Mouse (Mus musculus) midbrain, embryonic 11.5 days (tissue): Measurements from ENCODE around the gene Rere. TPM values are rescaled to one million over a fixed set of nuclear protein-coding genes. Genes with fewer than 3 reads are reported as not detected.

ENCODE experiments used
- ATAC-seq: fragments of 200-750 bp; cut with Nextera tagmentation; 2 replicates; pipeline ENCODE4 v1.8.0; 2017; ENCODE audit warnings: moderate TSS enrichment, moderate library complexity; ENCODE audit not compliant: low FRiP score
- DNase-seq: peaks from one replicate; pipeline ENCODE4 v3.0.0; 2015; ENCODE audit warnings: low spot score; ENCODE audit errors: missing footprints
- H3K27ac ChIP-seq: fragments of 300-500 bp; sonication (generic); 2 replicates; pipeline ENCODE4 v1.5.1; 2014; ENCODE audit warnings: low read depth, low read length
- H3K27me3 ChIP-seq: fragments of 300-500 bp; sonication (generic); 2 replicates; pipeline ENCODE4 v1.6.1; 2014; ENCODE audit warnings: mild to moderate bottlenecking, low read length, moderate library complexity, mixed read lengths; ENCODE audit not compliant: control insufficient read depth, insufficient read depth
- H3K36me3 ChIP-seq: fragments of 300-500 bp; sonication (generic); 2 replicates; pipeline ENCODE4 v1.6.1; 2014; ENCODE audit warnings: mild to moderate bottlenecking, low read length, moderate library complexity, mixed read lengths; ENCODE audit not compliant: control insufficient read depth, insufficient read depth
- H3K4me1 ChIP-seq: fragments of 300-500 bp; sonication (generic); 2 replicates; pipeline ENCODE4 v1.6.1; 2014; ENCODE audit warnings: low read length; ENCODE audit not compliant: control insufficient read depth, insufficient read depth
- H3K4me2 ChIP-seq: fragments of 300-500 bp; sonication (generic); 2 replicates; pipeline ENCODE4 v1.6.1; 2014; ENCODE audit warnings: mild to moderate bottlenecking, moderate library complexity
- H3K4me3 ChIP-seq: fragments of 300-500 bp; sonication (generic); 2 replicates; pipeline ENCODE4 v1.5.1; 2014; ENCODE audit warnings: low read depth, low read length
- H3K9ac ChIP-seq: fragments of 300-500 bp; sonication (generic); 2 replicates; pipeline ENCODE4 v1.6.1; 2014; ENCODE audit warnings: low read length
- H3K9me3 ChIP-seq: fragments of 300-500 bp; sonication (generic); 2 replicates; pipeline ENCODE4 v1.6.1; 2016; ENCODE audit warnings: low read length; ENCODE audit not compliant: control insufficient read depth
- WGBS: fragments of 180-500 bp; shearing (Covaris S2); extraction: QIAGEN DNeasy Blood & Tissue Kit; methylation state at CpG from one replicate; pipeline ENCODE4 v1.1.7; 2014; 5-methylcytosine and 5-hydroxymethylcytosine counted together
- polyA plus RNA-seq: library from polyadenylated mRNA; unstranded; fragments of >200 nt; fragmentation: Nextera tagmentation; extraction: Ambion mirVana; gene quantifications from 2 replicates; pipeline ENCODE4 v1.2.1, GENCODE M21; 2014

Rere gene
- polyA plus RNA-seq, 1 experiment from 2014 or later = 34.2 TPM

DNA sequence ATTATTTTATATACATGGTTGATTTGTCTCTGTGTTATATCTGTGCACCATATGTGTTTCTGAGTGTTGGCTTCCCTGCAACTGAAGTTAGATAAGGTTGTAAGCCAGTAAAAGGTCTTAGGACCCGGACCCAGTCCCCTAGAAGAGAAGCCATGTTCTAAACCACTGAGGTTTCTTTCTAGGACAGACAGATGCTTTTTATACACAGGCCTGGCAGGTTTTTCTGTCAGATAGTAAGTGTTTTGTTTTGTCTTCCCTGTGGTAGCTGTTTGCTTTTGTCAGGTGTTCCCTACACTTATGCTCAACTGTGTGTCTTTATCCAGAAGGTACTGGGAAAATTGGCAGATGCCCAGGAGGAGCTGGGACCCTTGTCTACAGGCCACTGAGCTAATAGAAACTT, 167.0 kb downstream of the Rere start:
- no peak overlapping the region for H3K9ac ChIP-seq
- H3K9me3 ChIP-seq = no peaks in the 10 kb centered on the region
- no peaks in the 10 kb centered on the region for H3K36me3 ChIP-seq
- ATAC-seq (no peak), DNase-seq (no peak)
- no peak overlapping the region for H3K27ac ChIP-seq
- no peaks in the 10 kb centered on the region for H3K27me3 ChIP-seq
- 77% methylated on average over 1 of the region's 1 CpGs for WGBS
- H3K4me1 ChIP-seq = peaks cover 23% of the 10 kb centered on the region
- no peak overlapping the region for H3K4me3 ChIP-seq
- no peak overlapping the region for H3K4me2 ChIP-seq

DNA sequence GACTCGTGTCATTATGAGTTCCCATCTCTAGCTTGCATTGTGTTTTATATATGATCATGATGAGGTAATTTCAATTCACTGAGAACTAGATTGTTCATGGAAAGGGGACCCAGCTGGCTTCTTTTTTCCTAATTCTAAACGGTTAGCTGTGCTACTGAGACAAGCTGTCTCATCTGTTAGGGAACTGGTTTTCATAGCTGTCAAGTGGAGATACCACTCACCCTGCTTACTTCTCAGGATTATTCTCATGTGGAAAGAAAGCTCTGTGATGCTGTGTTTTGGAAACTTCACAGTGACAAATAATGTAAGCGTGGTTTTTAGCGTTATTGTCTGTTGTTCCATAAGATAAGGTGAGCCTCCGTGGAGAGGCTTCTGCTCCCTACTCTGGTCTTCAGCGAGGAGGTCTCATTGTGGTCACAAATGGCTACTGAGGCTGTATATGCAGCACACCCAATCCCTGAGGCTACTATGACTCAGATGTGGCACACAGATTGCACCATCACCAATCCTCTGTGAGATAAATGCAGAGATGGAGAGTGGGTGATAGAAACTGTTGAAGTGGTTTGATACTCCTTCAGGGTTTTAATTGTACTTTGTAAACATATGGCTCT, 168.7 kb downstream of the Rere start:
- H3K4me3 ChIP-seq = no peak overlapping the region
- ATAC-seq (no peak), DNase-seq (no peak)
- H3K9me3 ChIP-seq = no peaks in the 10 kb centered on the region
- H3K27me3 ChIP-seq = no peaks in the 10 kb centered on the region
- H3K36me3 ChIP-seq = no peaks in the 10 kb centered on the region
- no peak overlapping the region for H3K9ac ChIP-seq
- peaks cover 21% of the 10 kb centered on the region for H3K4me1 ChIP-seq
- WGBS = 86% methylated on average over 6 of the region's 6 CpGs
- no peak overlapping the region for H3K27ac ChIP-seq
- no peak overlapping the region for H3K4me2 ChIP-seq

DNA sequence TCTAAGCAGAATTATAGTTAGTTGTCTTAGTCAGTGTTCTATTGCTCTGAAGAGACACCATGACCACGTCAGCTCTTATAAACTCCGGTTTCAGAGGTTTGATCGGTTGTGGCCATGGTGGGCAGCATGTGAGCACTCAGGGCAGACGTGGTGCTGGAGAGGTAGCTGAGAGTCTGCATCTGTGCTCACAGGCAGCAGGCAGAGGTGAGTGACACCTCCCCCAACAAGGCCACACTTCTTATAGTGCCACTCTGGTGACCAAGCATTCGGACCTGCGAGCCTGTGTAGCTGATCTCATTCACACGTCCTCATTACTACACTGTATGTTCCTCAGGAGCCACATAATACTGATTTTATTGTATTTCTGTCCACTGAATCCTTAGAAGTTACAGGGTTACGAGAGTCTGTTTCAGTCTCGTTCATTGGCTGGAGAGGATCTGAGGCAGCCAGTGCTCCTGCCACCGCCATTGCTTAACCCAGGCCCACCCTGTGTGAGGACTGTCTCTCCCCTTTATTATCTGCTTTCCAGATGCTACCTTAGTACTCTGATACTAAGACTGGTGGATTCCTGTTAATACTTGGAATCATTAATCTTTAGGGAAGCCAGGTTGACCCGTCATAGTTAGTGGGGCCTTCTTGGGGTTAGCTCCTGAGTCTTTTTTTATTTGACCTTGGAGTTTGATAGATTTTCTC, 170.9 kb downstream of the Rere start:
- no peak for DNase-seq
- Histone ChIP-seq H3K9ac (no peak overlapping the region), H3K4me1 (peaks cover 15% of the 10 kb centered on the region), H3K4me3 (no peak overlapping the region), H3K36me3 (no peaks in the 10 kb centered on the region), H3K4me2 (no peak overlapping the region), H3K9me3 (no peaks in the 10 kb centered on the region), H3K27me3 (no peaks in the 10 kb centered on the region), H3K27ac (no peak overlapping the region)
- no peak for ATAC-seq
- 85% methylated on average over 11 of the region's 11 CpGs for WGBS

DNA sequence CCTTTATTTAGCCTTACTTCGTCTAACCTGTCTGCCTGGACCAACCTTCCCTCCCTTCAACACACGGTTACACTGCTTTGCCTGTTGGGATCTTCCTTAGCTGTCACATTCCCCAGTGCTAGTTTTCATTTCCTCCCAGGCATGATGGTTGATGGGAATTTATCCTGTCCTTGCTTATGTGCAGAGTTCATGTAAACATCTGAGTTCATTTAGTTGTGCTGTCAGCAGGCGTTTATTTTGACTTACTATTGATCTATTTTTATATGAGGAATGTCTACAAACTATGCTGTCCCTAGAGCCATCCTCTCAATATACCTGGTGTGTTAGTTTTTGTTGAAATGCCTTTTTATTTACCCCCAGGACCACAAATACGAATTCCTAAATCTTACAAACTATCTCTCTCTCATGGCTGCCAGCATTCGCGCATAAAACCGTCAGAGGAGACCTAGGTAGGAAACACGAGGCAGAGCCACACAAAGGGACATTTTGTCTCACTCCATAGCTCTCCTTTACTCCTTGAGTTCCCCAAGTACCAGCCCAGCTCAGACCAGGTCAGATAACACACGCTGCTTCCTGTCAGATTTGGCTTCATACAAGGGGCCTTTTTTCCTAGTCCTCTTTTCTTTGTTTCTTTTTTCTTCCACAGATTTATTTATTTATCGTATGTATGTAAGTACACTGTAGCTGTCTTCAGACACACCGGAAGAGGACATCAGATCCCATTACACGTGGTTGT, 173.3 kb downstream of the Rere start:
- Histone ChIP-seq H3K9ac (no peak overlapping the region), H3K36me3 (no peaks in the 10 kb centered on the region), H3K27me3 (no peaks in the 10 kb centered on the region), H3K4me1 (peaks cover 23% of the 10 kb centered on the region), H3K4me3 (no peak overlapping the region), H3K4me2 (no peak overlapping the region), H3K9me3 (no peaks in the 10 kb centered on the region), H3K27ac (no peak overlapping the region)
- ATAC-seq = no peak
- 74% methylated on average over 12 of the region's 12 CpGs for WGBS
- DNase-seq = no peak

DNA sequence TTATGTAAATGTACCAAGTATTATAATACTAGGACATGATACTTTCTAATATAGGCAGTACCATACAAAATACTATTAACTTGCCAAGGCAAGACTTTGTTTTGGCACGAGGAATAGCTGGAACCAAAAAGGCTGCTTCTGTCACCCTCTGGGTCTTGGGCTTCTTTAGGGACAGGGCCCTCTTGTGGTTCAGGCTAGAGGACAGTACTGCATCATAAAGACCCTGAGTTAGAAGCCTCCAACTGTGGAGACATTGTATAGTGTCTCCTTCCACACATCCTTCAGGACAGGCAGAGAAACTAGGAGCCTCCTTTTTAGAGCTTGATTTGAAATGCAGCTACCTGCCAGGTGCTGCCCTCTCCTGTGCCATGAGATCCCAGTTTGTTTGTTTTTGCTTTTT, 174.3 kb downstream of the Rere start:
- Histone ChIP-seq H3K4me2 (no peak overlapping the region), H3K9ac (no peak overlapping the region), H3K27me3 (no peaks in the 10 kb centered on the region), H3K4me1 (peaks cover 19% of the 10 kb centered on the region), H3K27ac (no peak overlapping the region), H3K36me3 (no peaks in the 10 kb centered on the region), H3K4me3 (no peak overlapping the region), H3K9me3 (no peaks in the 10 kb centered on the region)
- 59% methylated on average over 1 of the region's 1 CpGs for WGBS
- DNase-seq (no peak), ATAC-seq (no peak)

DNA sequence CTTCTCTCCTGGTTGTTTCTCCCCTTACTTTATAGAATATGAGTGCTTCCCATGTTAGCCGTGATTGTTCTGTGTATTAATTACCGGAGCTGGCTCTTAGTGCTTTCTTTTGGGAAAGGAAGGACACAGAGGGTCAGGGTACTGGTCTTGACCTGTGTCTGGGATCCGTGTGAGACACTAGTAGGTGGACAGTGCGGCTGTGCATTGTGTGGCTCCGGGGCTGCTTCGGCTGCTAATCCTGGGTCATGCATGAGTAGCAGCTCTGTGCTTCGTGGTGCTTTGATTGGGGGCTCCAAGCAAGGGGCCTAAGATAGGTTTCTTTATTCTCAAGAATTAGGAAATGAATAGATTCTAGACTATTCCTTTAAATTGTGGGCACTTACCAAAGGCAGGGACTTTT, 175.0 kb downstream of the Rere start:
- Histone ChIP-seq H3K9ac (no peak overlapping the region), H3K27me3 (no peaks in the 10 kb centered on the region), H3K36me3 (no peaks in the 10 kb centered on the region), H3K4me2 (no peak overlapping the region), H3K9me3 (no peaks in the 10 kb centered on the region), H3K27ac (peak overlapping the region; percentile 41; the same call in 1 of the 2 replicates), H3K4me3 (no peak overlapping the region), H3K4me1 (peaks cover 25% of the 10 kb centered on the region)
- DNase-seq (peak; percentile 85), ATAC-seq (peak; percentile 62; the same call in 1 of the 2 replicates)
- WGBS = 20% methylated on average over 7 of the region's 7 CpGs

DNA sequence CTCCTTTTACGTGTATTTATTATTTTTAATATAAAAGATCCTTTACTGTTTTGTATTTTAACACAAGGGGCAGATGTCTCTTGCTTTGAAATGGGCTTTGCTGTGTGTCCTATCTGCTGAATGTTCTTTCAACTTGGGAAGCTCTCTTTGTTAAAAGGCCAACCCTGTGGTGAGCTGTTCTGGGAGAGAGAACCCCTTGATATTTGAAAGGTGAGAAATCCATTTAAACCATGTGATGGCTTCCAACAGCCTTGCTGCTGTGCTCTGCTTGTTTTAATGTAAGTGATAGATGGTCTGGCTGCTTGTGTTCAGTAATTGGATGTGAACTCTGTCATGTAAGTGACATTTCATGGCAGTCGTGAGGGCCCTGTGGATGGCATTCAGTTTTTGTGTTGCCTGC, 175.4 kb downstream of the Rere start:
- H3K4me1 ChIP-seq = peaks cover 28% of the 10 kb centered on the region
- ATAC-seq (no peak), DNase-seq (no peak)
- H3K9me3 ChIP-seq = no peaks in the 10 kb centered on the region
- H3K36me3 ChIP-seq = no peaks in the 10 kb centered on the region
- 33% methylated on average over 2 of the region's 2 CpGs for WGBS
- no peak overlapping the region; the same call in 1 of the 2 replicates for H3K27ac ChIP-seq
- no peak overlapping the region for H3K4me2 ChIP-seq
- H3K4me3 ChIP-seq = no peak overlapping the region
- H3K9ac ChIP-seq = no peak overlapping the region
- H3K27me3 ChIP-seq = no peaks in the 10 kb centered on the region

DNA sequence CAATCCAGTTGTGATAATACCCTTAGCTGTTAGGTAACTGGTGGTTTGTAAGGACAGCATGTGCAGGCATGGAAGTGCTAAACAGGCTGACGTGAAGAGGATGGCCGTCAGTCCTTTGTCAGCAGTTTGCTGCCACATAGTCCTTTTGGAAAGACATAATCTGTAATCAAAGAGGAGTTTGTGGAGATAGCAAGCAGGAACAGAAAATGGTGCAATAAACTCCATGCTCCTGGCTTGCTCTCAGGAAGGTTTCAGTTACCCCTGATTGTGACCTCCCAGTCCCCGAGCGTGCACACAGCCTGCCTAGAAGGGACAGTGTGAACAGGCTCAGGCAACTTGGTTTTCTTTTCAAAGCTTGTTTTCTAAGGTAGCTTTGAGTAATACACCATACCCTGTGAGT, 175.9 kb downstream of the Rere start:
- Histone ChIP-seq H3K4me3 (no peak overlapping the region), H3K27ac (no peak overlapping the region), H3K4me2 (no peak overlapping the region), H3K9me3 (no peaks in the 10 kb centered on the region), H3K9ac (no peak overlapping the region), H3K4me1 (peaks cover 30% of the 10 kb centered on the region), H3K27me3 (no peaks in the 10 kb centered on the region), H3K36me3 (no peaks in the 10 kb centered on the region)
- 50% methylated on average over 4 of the region's 4 CpGs for WGBS
- DNase-seq (no peak), ATAC-seq (no peak)

DNA sequence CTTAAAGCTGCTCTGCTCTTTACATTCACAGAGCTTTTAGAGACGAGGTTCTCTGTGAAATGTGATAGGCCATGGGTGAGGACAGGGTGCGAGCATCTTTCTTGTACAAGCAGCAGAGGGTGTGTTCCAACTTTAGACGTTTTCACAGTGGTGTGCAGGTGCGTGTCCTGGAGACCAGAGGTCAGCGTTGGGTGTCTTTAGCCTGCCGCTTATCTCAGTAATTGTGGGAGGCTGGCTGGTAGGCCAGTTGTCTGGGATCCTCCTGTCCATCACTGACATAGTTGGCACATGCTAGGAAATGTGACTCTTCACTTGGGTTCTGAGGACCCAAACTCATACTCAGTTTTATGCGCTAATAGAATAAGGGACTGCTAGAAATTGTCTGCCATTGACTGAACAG, 176.3 kb downstream of the Rere start:
- no peak overlapping the region for H3K4me3 ChIP-seq
- DNase-seq (no peak), ATAC-seq (no peak)
- no peak overlapping the region for H3K9ac ChIP-seq
- H3K4me2 ChIP-seq = no peak overlapping the region
- no peaks in the 10 kb centered on the region for H3K36me3 ChIP-seq
- no peak overlapping the region for H3K27ac ChIP-seq
- WGBS = 52% methylated on average over 7 of the region's 7 CpGs
- no peaks in the 10 kb centered on the region for H3K27me3 ChIP-seq
- H3K4me1 ChIP-seq = peaks cover 34% of the 10 kb centered on the region
- no peaks in the 10 kb centered on the region for H3K9me3 ChIP-seq
